In the genomic region with DNA sequence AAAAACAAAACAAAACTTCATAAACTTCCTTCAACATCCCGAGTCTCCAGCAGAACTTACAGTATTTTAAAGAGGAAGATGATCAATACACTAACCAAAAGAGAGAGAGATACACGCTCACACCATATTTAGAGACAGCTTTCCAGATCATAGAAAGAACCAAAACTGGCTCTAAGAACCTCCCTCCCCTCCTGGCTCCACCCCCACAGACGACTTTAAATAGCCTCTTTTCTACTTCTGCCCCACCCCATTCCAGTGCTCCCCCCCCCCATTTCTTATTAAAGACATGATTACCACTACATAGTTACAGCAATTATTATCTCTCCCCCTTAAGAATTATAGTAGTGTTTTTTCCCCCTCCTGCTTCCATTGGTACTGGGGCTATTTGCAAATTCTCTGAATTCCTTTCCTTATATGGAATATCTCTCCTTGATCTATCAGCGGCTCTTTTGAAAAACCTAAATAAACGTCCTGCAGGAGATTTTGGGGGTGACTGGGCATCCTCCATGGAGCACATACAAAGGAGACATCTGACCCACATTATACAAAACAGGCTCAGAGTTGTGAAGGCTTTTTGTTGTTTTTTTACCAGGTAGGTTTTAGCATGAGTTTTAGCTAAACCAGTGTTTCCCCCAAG, we compare ENCODE assay signal across 8 mouse cellular contexts. TPM values are rescaled to one million over a fixed set of nuclear protein-coding genes. Genes with fewer than 3 reads are reported as not detected.
A peak's percentile ranks its signal among the peaks of the same experiment; 100 is the strongest.
DNase-seq lines count a peak whose midpoint lies in the region; ATAC-seq lines count a peak whose summit lies in the region.
"Had no signal": no experiment of that assay in that cellular context is flagged by ENCODE, and none has a peak within 500 bp of the region (broad histone marks: within the 10 kb centered on the region; RNA-seq: fewer than 3 reads in every experiment).

No protein-coding gene starts in this region.

- no peaks in the 10 kb centered on the region for H3K36me3 ChIP-seq in hindbrain, embryonic 10.5 days
- H3K36me3 ChIP-seq in hindbrain, embryonic 11.5 days (ENCODE audit: control insufficient read depth, insufficient read depth, low read length): no peaks in the 10 kb centered on the region
- H3K36me3 ChIP-seq in limb, embryonic 10.5 days: no peaks in the 10 kb centered on the region
- H3K36me3 ChIP-seq: midbrain, embryonic 12.5 days had no signal

- H3K9ac ChIP-seq in hindbrain, embryonic 11.5 days (ENCODE audit: low read depth, low read length): no peak overlapping the region
- H3K9ac ChIP-seq: midbrain, embryonic 12.5 days had no signal

- H3K4me3 ChIP-seq in hindbrain, embryonic 10.5 days: 0 out of 2 replicates have a peak overlapping the region, but pooled peaks have one; percentile 18
- no peak overlapping the region for H3K4me3 ChIP-seq in hindbrain, embryonic 11.5 days (ENCODE audit: low read depth, low read length)
- peak overlapping the region; percentile 62; the same call in 1 of the 2 replicates for H3K4me3 ChIP-seq in limb, embryonic 10.5 days

- H3K27me3 ChIP-seq in hindbrain, embryonic 10.5 days (ENCODE audit: insufficient read depth, poor library complexity, severe bottlenecking): peaks cover 52% of the 10 kb centered on the region
- H3K27me3 ChIP-seq in hindbrain, embryonic 11.5 days (ENCODE audit: control insufficient read depth, insufficient read depth, low read length): peaks cover 37% of the 10 kb centered on the region
- H3K27me3 ChIP-seq in limb, embryonic 10.5 days (ENCODE audit: low read depth, poor library complexity, severe bottlenecking): peaks cover 48% of the 10 kb centered on the region

- H3K4me1 ChIP-seq in hindbrain, embryonic 10.5 days (replicated peaks): peaks cover 69% of the 10 kb centered on the region
- H3K4me1 ChIP-seq in hindbrain, embryonic 11.5 days (replicated peaks; ENCODE audit: control insufficient read depth, insufficient read depth, low read length): peaks cover 9% of the 10 kb centered on the region
- H3K4me1 ChIP-seq in limb, embryonic 10.5 days: peaks cover 82% of the 10 kb centered on the region

- H3K27ac ChIP-seq in hindbrain, embryonic 10.5 days: peak overlapping the region; percentile 84; the same call in 1 of the 2 replicates
- H3K27ac ChIP-seq in hindbrain, embryonic 11.5 days (ENCODE audit: low read depth, low read length): no peak overlapping the region
- peak overlapping the region; percentile 30; the same call in 1 of the 2 replicates for H3K27ac ChIP-seq in limb, embryonic 10.5 days
- H3K27ac ChIP-seq: midbrain, embryonic 12.5 days had no signal

- H3K4me2 ChIP-seq in hindbrain, embryonic 11.5 days (replicated peaks; ENCODE audit: low read depth, low read length): no peak overlapping the region
- H3K4me2 ChIP-seq: midbrain, embryonic 12.5 days had no signal

- WGBS in hindbrain, embryonic 10.5 days: 11% methylated on average over 5 of the region's 5 CpGs
- WGBS in hindbrain, embryonic 11.5 days: 12% methylated on average over 5 of the region's 5 CpGs
- WGBS in limb, embryonic 10.5 days: 19% methylated on average over 5 of the region's 5 CpGs

- no peak for DNase-seq in hindbrain, embryonic 10.5 days (ENCODE audit: low spot score)
- no peak for DNase-seq in hindbrain, embryonic 11.5 days (ENCODE audit: low spot score)
- DNase-seq in 3T3-L1 (ENCODE audit: low read depth, low spot score): peak; percentile 60
- DNase-seq in Muller cell, postnatal 12 days (ENCODE audit: inconsistent ontology term): peak; percentile 75
- DNase-seq in limb, embryonic 10.5 days (ENCODE audit: low spot score): no peak
- no peak for DNase-seq in frontal cortex, postnatal 36 days (ENCODE audit: low spot score in 2 of 2)

- no peak for ATAC-seq in hindbrain, embryonic 11.5 days (ENCODE audit: low FRiP score)
- ATAC-seq in inflammation-experienced regulatory T-cells, adult 6 months: no peak

- H3K9me3 ChIP-seq in hindbrain, embryonic 10.5 days: no peaks in the 10 kb centered on the region
- H3K9me3 ChIP-seq in hindbrain, embryonic 11.5 days (ENCODE audit: control insufficient read depth, low read length): no peaks in the 10 kb centered on the region
- H3K9me3 ChIP-seq in limb, embryonic 10.5 days (replicated peaks): no peaks in the 10 kb centered on the region
- H3K9me3 ChIP-seq: midbrain, embryonic 12.5 days had no signal

RNA-seq across cellular contexts. Expression of a gene that starts 3.1 kb away (rescaled TPM):
- polyA plus RNA-seq in hindbrain, embryonic 10.5 days (2016; fragmentation: Nextera tagmentation; extraction: Ambion mirVana): 293 and 315 TPM in 2 replicates
- 323 and 385 TPM in 2 replicates for polyA plus RNA-seq in hindbrain, embryonic 11.5 days (2014; fragmentation: Nextera tagmentation; extraction: Ambion mirVana)
- 252 and 286 TPM in 2 replicates for polyA plus RNA-seq in limb, embryonic 10.5 days (2016; fragmentation: Nextera tagmentation; extraction: Ambion mirVana)
- polyA plus RNA-seq in inflammation-experienced regulatory T-cells, adult 6 months (2017; shearing (Covaris generic)): 10 to 100 TPM; 31.8 to 34.9 (median 32.4) TPM

Comparison
In these comparisons a context has a peak if more than half of its experiments do, and no peak if none do; other contexts are left out.
1. DNase-seq: peak in 3T3-L1 (single experiment) and Muller cell, postnatal 12 days (single experiment); none in hindbrain, embryonic 10.5 days (single experiment), hindbrain, embryonic 11.5 days (single experiment), limb, embryonic 10.5 days (single experiment) and frontal cortex, postnatal 36 days (0 of 2).